Mouse (Mus musculus): ENCODE data around the gene Hmgcs2.
"Not testable (repeated sequence)": the region's sequence is repeated elsewhere in the genome, so short reads cannot be mapped to it uniquely, and the experiment has no call there.

- TF ChIP-seq POLR2A (IDR thresholded peaks at IDR 0.05; ENCODE audit: low read depth, low read length); CTCF (IDR thresholded peaks at IDR 0.05; ENCODE audit: extremely low read depth, insufficient read depth, insufficient read length, insufficient replicate concordance): not testable (repeated sequence)
These were observed 59.5 kb downstream of the Hmgcs2 start, which contains the start of gene Phgdh for GRCm38 (mm10) chr3:98339706-98340109.

Data from spleen, adult 2 months (tissue).